Mouse (Mus musculus) cerebral cortex, adult 2 months (tissue): ENCODE measurements around the gene Rpgr.

ENCODE experiments used
- WGBS: fragments of 180-500 bp; shearing (Covaris S2); methylation state at CpG from one replicate; pipeline ENCODE4 v1.1.7; 2018; 5-methylcytosine and 5-hydroxymethylcytosine counted together

Rpgr gene

DNA sequence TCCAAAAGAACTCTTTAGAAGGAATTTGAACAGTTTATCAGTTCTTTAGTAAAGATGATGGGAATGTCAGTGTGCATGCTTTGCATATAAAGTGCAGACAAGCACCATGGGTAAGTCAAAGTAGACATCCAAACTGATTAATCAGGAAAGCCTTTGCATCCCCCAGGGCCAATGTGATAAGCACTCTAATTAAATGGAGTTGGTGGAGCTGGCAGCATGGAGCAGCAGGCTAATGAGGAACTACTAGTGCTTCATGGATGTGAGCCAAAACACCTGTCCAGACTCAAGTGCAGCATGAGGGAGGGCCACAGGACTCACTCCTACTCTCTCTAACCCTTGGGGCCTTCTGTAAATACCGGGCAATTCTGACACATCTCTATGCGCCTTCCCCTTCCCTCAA lies 145.2 kb downstream of the Rpgr start:
- WGBS: 78% methylated on average over 2 of the region's 2 CpGs

DNA sequence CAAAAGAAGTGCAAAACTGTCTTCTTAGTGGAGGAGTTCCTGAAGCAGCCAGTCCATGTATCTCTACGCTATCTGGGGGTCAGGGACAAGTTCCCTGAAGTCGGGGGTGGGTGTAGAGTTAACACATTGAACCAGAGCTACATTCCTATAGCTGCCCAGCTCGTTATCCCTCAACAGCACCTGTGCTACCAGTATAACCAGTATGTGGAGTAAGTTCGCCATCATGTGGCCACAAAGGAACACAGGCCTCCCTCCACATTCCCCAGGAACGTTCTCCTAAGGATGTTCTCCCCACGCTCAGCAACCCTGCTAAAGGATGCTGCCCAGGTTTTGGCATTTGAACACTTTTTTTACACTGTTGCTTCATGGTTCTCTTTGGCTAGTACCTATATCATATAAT lies 146.0 kb downstream of the Rpgr start:
- WGBS: 11% methylated on average over 6 of the region's 6 CpGs

DNA sequence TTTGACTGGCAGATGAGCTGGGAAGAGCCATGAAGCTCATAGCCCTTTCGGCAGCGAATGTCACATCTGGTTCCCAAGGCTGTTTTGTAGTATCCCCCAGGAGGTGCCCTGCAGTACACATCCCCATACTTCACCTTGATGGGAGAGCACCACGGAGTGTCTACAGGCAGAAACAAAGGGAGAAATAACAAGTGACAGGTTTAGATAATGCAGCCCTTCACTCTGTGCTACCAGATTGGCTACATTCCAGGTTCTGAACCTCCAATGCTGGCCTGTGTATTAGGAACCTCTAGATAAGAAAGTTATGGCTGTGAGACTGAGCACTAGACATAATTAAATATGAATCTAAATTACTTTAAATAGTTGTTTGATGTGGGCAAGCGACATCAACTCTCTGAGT lies 147.3 kb downstream of the Rpgr start:
- WGBS: 76% methylated on average over 4 of the region's 4 CpGs

DNA sequence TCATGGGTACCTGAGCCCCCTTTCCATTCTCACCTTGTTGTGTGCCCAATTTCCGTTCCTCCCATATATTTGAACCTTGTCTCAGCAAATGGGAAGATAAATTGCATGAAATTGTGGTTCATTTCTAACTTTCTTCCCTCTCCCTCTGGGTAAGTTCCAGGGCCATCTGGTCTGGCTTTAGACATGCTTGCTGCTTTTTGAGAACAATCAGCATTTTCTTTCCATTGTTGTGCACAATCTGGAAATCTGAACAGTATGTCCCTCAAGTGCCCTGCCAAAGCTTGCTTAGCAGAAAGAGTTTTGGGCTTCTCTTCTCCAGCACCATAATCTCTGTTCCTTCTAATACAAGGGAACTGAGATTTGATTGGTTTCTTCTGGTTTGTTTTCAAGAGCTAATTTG lies 152.9 kb downstream of the Rpgr start:
- 64% methylated on average over 1 of the region's 1 CpGs for WGBS

DNA sequence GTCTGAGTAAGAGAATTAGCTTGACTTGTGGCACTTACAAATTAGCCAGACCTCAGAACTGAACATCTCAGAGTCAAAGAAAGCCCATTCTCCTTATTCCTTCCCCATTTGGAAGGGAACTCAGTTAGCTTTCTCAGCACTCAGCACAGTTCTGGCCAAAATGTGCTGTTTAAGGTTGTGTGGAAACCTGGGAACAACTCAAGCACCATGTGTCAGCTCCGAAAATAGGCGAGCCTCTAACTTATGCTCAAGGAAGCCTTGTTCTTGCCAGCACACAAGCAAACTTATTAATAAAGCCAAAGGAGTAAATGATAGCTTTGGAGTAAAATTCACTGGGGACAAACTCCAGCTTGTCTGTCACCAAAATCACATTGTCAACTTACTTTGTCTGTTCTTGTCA lies 153.4 kb downstream of the Rpgr start:
- 60% methylated on average over 2 of the region's 2 CpGs for WGBS

DNA sequence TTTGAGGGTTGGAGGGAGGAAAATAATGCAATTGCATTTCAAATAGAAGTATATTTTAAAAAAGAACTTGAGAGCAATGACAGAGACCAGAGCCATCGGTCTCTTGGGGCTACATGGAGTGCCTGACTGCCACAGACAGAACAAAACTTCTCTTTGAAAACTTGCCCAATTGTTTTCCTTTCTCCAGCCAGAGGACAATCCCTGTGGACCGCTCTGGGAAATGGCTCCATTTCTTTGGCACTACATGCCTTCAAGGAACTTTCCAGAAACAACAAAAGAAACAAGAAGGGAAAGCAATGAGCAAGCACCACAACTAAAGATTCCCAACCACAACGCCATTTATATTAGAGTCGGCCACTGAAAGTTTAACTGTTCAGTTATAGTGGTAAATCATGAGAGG lies 154.5 kb downstream of the Rpgr start:
- 56% methylated on average over 4 of the region's 4 CpGs for WGBS
